Mouse (Mus musculus) limb, embryonic 14.5 days (tissue): ENCODE data around the gene Clip2. TPM values are rescaled to one million over a fixed set of nuclear protein-coding genes. Genes with fewer than 3 reads are reported as not detected.

Experiments used
- ATAC-seq: fragments of 200-750 bp; cut with Nextera tagmentation; 2 replicates; pipeline ENCODE4 v1.8.0; 2017; ENCODE audit warnings: low read depth, moderate number of reproducible peaks, moderate TSS enrichment; ENCODE audit not compliant: low FRiP score
- DNase-seq: peaks from one replicate; pipeline ENCODE4 v3.0.0-alpha.2; 2015; ENCODE audit warnings: low spot score
- H3K27ac ChIP-seq: fragments of 300-500 bp; sonication (generic); replicated peaks from 2 replicates; pipeline ENCODE4 v1.5.1; 2014; ENCODE audit warnings: low read depth, mild to moderate bottlenecking, low read length, moderate library complexity, mixed read lengths
- H3K27me3 ChIP-seq: fragments of 300-500 bp; sonication (generic); 2 replicates; pipeline ENCODE4 v1.6.1; 2014; ENCODE audit warnings: low read length, mixed read lengths; ENCODE audit not compliant: control insufficient read depth, insufficient read depth
- H3K36me3 ChIP-seq: fragments of 300-500 bp; sonication (generic); 2 replicates; pipeline ENCODE4 v1.6.1; 2014; ENCODE audit warnings: mild to moderate bottlenecking, low read length, moderate library complexity, mixed read lengths; ENCODE audit not compliant: control insufficient read depth, insufficient read depth
- H3K4me1 ChIP-seq: fragments of 300-500 bp; sonication (generic); 2 replicates; pipeline ENCODE4 v1.6.1; 2014; ENCODE audit warnings: antibody characterized with exemption, low read length, mixed read lengths; ENCODE audit not compliant: control insufficient read depth, insufficient read depth
- H3K4me2 ChIP-seq: fragments of 300-500 bp; sonication (generic); replicated peaks from 2 replicates; pipeline ENCODE4 v1.6.1; 2014; ENCODE audit warnings: low read depth, mild to moderate bottlenecking, low read length, moderate library complexity; ENCODE audit not compliant: severe bottlenecking
- H3K4me3 ChIP-seq: fragments of 300-500 bp; sonication (generic); replicated peaks from 2 replicates; pipeline ENCODE4 v1.5.1; 2014; ENCODE audit warnings: low read length
- H3K9ac ChIP-seq: fragments of 300-500 bp; sonication (generic); 2 replicates; pipeline ENCODE4 v1.6.1; 2014; ENCODE audit warnings: mild to moderate bottlenecking, low read depth, low read length, moderate library complexity; ENCODE audit not compliant: severe bottlenecking
- H3K9me3 ChIP-seq: fragments of 300-500 bp; sonication (generic); 2 replicates; pipeline ENCODE4 v1.6.1; 2016; ENCODE audit warnings: low read length; ENCODE audit not compliant: control insufficient read depth
- POLR2A ChIP-seq: fragments of 200-500 bp; IDR thresholded peaks from 2 replicates; pipeline ENCODE4 v1.8.0; 2012; ENCODE audit warnings: inconsistent platforms, mild to moderate bottlenecking, moderate library complexity, borderline replicate concordance; ENCODE audit not compliant: insufficient read depth, insufficient read length; ENCODE audit errors: extremely low read depth
- WGBS: fragments of 180-500 bp; shearing (Covaris S2); extraction: QIAGEN DNeasy Blood & Tissue Kit; methylation state at CpG from one replicate; pipeline ENCODE4 v1.1.7; 2014; 5-methylcytosine and 5-hydroxymethylcytosine counted together
- polyA plus RNA-seq, 2 experiments: library from polyadenylated mRNA; depleted of rRNA in 1 of 2; stranded (reverse) in 1 of 2; unstranded in 1 of 2; fragments of >200 nt; fragmentation: Nextera tagmentation in 1 of 2; extraction: Ambion mirVana in 1 of 2; gene quantifications; 2 replicates each; pipeline versions ENCODE4 v1.2.1 to v1.2.3; 2012 to 2014

Gene Clip2
- polyA plus RNA-seq, 2 experiments = 4.7 to 25.5 TPM

DNA sequence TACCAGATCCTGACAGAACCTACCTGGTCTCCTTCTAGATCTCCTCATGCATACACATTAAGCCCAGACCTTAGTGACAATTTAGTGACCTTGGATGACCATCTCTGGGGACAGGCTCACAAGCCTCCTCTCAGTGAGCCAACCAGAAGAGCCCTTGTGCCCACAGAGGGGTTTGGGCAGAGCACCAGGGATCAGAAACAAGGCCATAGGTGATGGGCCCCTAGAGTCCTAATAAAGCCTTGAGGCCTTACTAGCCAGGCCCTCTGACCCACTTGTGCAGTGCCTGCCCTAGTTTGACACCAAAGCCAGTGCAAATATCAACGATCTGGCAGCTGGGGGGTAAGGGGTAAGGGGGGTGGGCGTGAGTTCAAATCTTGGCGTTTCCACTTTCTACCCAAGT is 93.8 kb downstream of the Clip2 start:
- DNase-seq (no peak), ATAC-seq (no peak)
- Histone ChIP-seq H3K27me3 (no peaks in the 10 kb centered on the region), H3K9ac (no peak overlapping the region), H3K27ac (no peak overlapping the region), H3K36me3 (0 out of 2 replicates have a peak, but pooled peaks cover under 1% of the 10 kb centered on the region), H3K4me2 (no peak overlapping the region), H3K4me1 (peaks cover 14% of the 10 kb centered on the region), H3K9me3 (no peaks in the 10 kb centered on the region), H3K4me3 (no peak overlapping the region)
- WGBS = 78% methylated on average over 3 of the region's 3 CpGs
- TF ChIP-seq POLR2A = no peak

DNA sequence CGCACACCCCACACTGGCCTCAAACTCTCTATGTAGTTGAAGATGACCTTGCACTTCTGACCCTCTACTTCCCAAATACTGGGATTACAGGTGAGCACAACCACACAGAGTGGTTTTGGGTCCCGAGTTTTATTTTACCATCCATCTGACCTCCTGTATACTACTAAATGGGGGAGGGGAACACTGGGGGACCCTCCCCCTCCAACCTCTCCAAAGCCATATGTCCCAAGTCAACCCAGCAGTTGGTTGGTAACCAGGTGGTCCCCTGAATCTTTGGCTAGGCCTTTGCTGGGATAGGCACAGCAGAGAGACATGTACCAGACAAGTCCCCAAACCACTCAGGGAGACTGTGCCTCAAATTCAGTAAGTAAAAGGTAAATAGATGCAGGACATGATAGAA is 94.9 kb downstream of the Clip2 start:
- DNase-seq (no peak), ATAC-seq (no peak)
- 89% methylated on average over 2 of the region's 2 CpGs for WGBS
- Histone ChIP-seq H3K4me3 (no peak overlapping the region), H3K27me3 (no peaks in the 10 kb centered on the region), H3K27ac (no peak overlapping the region), H3K36me3 (peaks cover 6% of the 10 kb centered on the region; the same call in 1 of the 2 replicates), H3K4me1 (peaks cover 14% of the 10 kb centered on the region), H3K9ac (no peak overlapping the region), H3K4me2 (no peak overlapping the region), H3K9me3 (no peaks in the 10 kb centered on the region)
- TF ChIP-seq POLR2A = no peak

DNA sequence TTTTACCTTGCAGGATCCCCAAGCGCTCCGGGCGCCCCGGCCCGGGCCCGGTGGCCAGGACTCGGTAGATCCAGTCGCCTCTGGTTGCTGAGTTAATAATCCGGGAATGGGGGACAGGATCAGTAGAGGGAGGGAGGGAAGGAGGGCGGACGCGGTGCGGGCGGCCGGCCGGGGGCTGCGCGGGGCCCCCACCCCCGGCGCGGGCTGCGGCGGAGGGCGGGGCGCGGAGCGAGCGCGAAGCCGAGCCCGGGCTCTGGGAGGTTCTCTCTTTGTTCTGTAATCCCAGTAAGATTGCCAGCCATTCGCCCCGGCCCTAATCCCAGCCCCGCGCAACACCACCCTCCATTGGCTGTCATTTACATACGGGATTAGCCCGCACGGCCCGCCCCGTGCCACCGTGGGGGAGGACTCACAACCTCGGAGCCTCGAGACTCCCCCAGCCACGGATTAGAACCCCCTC is 95.7 kb downstream of the Clip2 start, which contains the start of gene Gtf2ird1:
TSS of gene Gtf2ird1 (minus strand) at position 214 of the 460 bp plus-strand sequence.
- DNase-seq (peak; percentile 75), ATAC-seq (peak; percentile 90)
- WGBS = under 1% methylated on average over 43 of the region's 44 CpGs
- Histone ChIP-seq H3K27me3 (no peaks in the 10 kb centered on the region), H3K36me3 (peaks cover 14% of the 10 kb centered on the region), H3K9me3 (peaks cover 8% of the 10 kb centered on the region; the same call in 1 of the 2 replicates), H3K27ac (peak within 1 kb of the TSS; percentile 95), H3K4me2 (peak within 1 kb of the TSS; percentile 68), H3K4me3 (peak within 1 kb of the TSS; percentile 78), H3K4me1 (peaks cover 14% of the 10 kb centered on the region), H3K9ac (peak within 1 kb of the TSS; percentile 92)
- TF ChIP-seq POLR2A = 0 out of 2 replicates have a peak, but pooled peaks have one; percentile 8

DNA sequence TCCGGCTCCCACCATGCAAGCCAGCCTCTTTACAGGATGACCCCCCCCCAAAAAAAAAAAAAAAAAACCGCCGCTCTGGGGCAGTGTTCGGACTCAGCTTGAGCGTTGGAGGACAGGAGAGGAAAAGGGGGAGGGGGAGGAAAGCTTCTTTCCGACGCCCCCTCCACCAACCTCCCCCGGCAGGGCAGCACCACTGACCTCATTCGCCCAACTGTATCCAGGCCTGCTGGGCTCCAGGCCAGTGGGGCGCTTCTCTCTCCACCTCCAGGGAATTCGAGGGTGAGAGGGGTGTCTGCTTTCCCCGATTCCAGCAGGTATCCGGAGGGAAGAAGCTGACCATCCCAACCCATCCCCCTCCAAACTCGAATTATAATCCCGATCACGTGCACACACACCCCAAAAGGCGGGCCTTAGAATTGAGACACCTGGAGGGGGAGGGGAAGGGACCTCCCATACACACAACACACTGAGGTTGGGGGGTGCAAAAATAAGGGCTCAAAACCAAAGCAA is 96.3 kb downstream of the Clip2 start:
- no peak for TF ChIP-seq POLR2A
- H3K9me3 ChIP-seq = peaks cover 8% of the 10 kb centered on the region; the same call in 1 of the 2 replicates
- H3K27ac ChIP-seq = peak overlapping the region; percentile 95
- H3K36me3 ChIP-seq = peaks cover 17% of the 10 kb centered on the region
- peak overlapping the region; percentile 78 for H3K4me3 ChIP-seq
- DNase-seq = peak; percentile 71
- 4% methylated on average over 17 of the region's 17 CpGs for WGBS
- no peaks in the 10 kb centered on the region for H3K27me3 ChIP-seq
- peak overlapping the region; percentile 68 for H3K4me2 ChIP-seq
- ATAC-seq = peak; percentile 67
- peaks cover 14% of the 10 kb centered on the region for H3K4me1 ChIP-seq
- H3K9ac ChIP-seq = peak overlapping the region; percentile 92

DNA sequence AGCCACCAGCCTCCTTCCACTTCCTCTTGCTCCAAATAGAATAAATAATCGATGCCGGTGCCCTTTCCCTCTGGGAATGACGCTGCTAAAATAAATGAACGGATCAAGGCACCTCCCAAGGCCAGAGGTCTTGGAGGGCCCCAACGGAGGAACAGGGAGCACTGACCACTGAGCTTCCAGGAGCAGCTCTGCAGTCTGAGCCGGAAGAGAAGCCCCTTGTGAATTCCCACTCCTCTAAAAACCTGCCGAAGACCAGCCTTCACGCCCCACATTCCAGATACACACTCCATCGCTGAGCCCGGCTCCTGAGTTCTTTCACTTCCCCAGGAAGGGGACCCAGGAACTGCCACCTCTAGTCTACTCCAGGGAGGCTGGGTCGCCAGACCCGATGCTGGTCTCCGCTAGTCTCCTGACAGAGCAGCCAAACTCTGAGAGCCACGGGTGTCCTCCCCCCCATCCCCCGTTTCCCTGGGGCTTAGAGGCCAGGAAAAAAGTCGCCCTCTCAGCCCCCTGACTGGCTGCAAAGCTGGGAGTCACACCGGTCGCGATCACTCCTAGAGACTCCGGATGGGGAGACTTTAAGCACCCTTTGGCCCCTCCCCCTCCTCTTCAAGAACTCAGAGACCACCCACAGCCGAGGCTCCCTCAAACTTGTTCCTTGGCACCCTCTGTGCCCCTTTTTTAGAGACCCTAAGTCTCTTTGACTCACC is 96.9 kb downstream of the Clip2 start:
- H3K27ac ChIP-seq = peak overlapping the region; percentile 95
- peak overlapping the region; percentile 78 for H3K4me3 ChIP-seq
- TF ChIP-seq POLR2A = no peak
- H3K36me3 ChIP-seq = peaks cover 20% of the 10 kb centered on the region
- 0 out of 2 replicates have a peak, but pooled peaks have one; percentile 16 for ATAC-seq
- H3K9ac ChIP-seq = peak overlapping the region; percentile 92
- H3K4me2 ChIP-seq = peak overlapping the region; percentile 68
- H3K27me3 ChIP-seq = no peaks in the 10 kb centered on the region
- peaks cover 14% of the 10 kb centered on the region for H3K4me1 ChIP-seq
- peak; percentile 80 for DNase-seq
- WGBS = 2% methylated on average over 21 of the region's 21 CpGs
- peaks cover 8% of the 10 kb centered on the region; the same call in 1 of the 2 replicates for H3K9me3 ChIP-seq
